Mouse (Mus musculus): ENCODE measurements around the gene Urb2.

- TF ChIP-seq CTCF (IDR thresholded peaks at IDR 0.05; ENCODE audit: low read depth, low read length) (no peak), TAL1 (conservative IDR thresholded peaks at IDR 0.05; ENCODE audit: low read depth, low read length) (no peak), GATA1 (IDR thresholded peaks at IDR 0.05; ENCODE audit: borderline replicate concordance, low read length) (no peak), POLR2AphosphoS5 (IDR thresholded peaks at IDR 0.05; ENCODE audit: insufficient replicate concordance, low read depth, low read length) (no peak), GATA2 (IDR thresholded peaks at IDR 0.05; ENCODE audit: borderline replicate concordance, low read depth, low read length) (no peak)
Measured at GRCm38 (mm10) chr8:124044421-124044820, 23.1 kb downstream of the Urb2 start.

Data from G1E (cell line).